Mouse (Mus musculus) myocyte (in vitro differentiated cells): ENCODE results near the gene Ap5z1. TPM values are rescaled to one million over a fixed set of nuclear protein-coding genes. Genes with fewer than 3 reads are reported as not detected.

Experiments
- H3K27me3 ChIP-seq: one replicate; pipeline ENCODE4 v1.6.1; 2011; ENCODE audit not compliant: control insufficient read depth, insufficient read depth, insufficient read length
- H3K36me3 ChIP-seq: one replicate; pipeline ENCODE4 v1.6.1; 2011; ENCODE audit not compliant: control insufficient read depth, insufficient read depth
- H3K4me2 ChIP-seq: one replicate; pipeline ENCODE4 v1.6.1; 2011; ENCODE audit warnings: low read depth, control low read depth
- H3K4me3 ChIP-seq: one replicate; pipeline ENCODE4 v1.5.1; 2011; ENCODE audit warnings: mild to moderate bottlenecking, control low read depth, moderate library complexity
- H3K79me2 ChIP-seq: one replicate; pipeline ENCODE4 v1.6.1; 2011; ENCODE audit not compliant: control insufficient read depth, insufficient read depth
- H3ac ChIP-seq: one replicate; pipeline ENCODE4 v1.6.1; 2011; ENCODE audit not compliant: control insufficient read depth, insufficient read length
- CEBPB ChIP-seq: IDR thresholded peaks from 2 replicates; pipeline ENCODE4 v1.6.1; 2011; ENCODE audit warnings: mild to moderate bottlenecking, moderate library complexity; ENCODE audit not compliant: poor library complexity, insufficient read depth, severe bottlenecking
- E2F4 ChIP-seq: IDR thresholded peaks from one replicate; pipeline ENCODE4 v1.6.1; 2011; ENCODE audit warnings: mild to moderate bottlenecking, control low read depth, moderate library complexity; ENCODE audit not compliant: insufficient read depth
- MAX ChIP-seq: IDR thresholded peaks from one replicate; pipeline ENCODE4 v1.6.1; 2011; ENCODE audit warnings: low read depth, mild to moderate bottlenecking, control low read depth
- MYOD1 ChIP-seq, 3 experiments: IDR thresholded peaks; one replicate each; pipeline ENCODE4 v1.6.1; 2011; ENCODE audit warnings: control low read depth in 2 of 3, low read depth in 2 of 3, mild to moderate bottlenecking in 2 of 3, moderate library complexity in 1 of 3; ENCODE audit not compliant: insufficient read length in 2 of 3, control insufficient read depth in 1 of 3
- MYOG ChIP-seq, 3 experiments: IDR thresholded peaks; one replicate each; pipeline ENCODE4 v1.6.1; 2011; ENCODE audit warnings: control low read depth in 2 of 3, low read depth in 2 of 3, mild to moderate bottlenecking in 2 of 3; ENCODE audit not compliant: insufficient read length in 2 of 3, control insufficient read depth in 1 of 3, insufficient read depth in 1 of 3
- POLR2A ChIP-seq: IDR thresholded peaks from one replicate; pipeline ENCODE4 v1.6.1; 2011; ENCODE audit warnings: low read depth, mild to moderate bottlenecking, control low read depth, moderate library complexity; ENCODE audit not compliant: insufficient read length
- POLR2AphosphoS2 ChIP-seq: IDR thresholded peaks from one replicate; pipeline ENCODE4 v1.6.1; 2011; ENCODE audit warnings: low read depth, control low read depth; ENCODE audit not compliant: insufficient read length
- REST ChIP-seq: IDR thresholded peaks from one replicate; pipeline ENCODE4 v1.6.1; 2011; ENCODE audit warnings: mild to moderate bottlenecking, control low read depth, moderate library complexity; ENCODE audit not compliant: insufficient read depth, insufficient read length
- SRF ChIP-seq: IDR thresholded peaks from one replicate; pipeline ENCODE4 v1.6.1; 2011; ENCODE audit warnings: low read depth; ENCODE audit not compliant: control insufficient read depth, insufficient read length
- TCF12 ChIP-seq: IDR thresholded peaks from one replicate; pipeline ENCODE4 v1.6.1; 2011; ENCODE audit warnings: mild to moderate bottlenecking, control low read depth; ENCODE audit not compliant: poor library complexity, insufficient read depth, severe bottlenecking
- TCF3 ChIP-seq: IDR thresholded peaks from one replicate; pipeline ENCODE4 v1.6.1; 2011; ENCODE audit warnings: low read depth, control low read depth; ENCODE audit not compliant: insufficient read length
- USF1 ChIP-seq: IDR thresholded peaks from one replicate; pipeline ENCODE4 v1.6.1; 2011; ENCODE audit warnings: low read depth, mild to moderate bottlenecking, control low read depth, moderate library complexity
- polyA plus RNA-seq: library from polyadenylated mRNA; unstranded; fragments of >200 nt; fragmentation: generic; extraction: Trizol; gene quantifications from one replicate; pipeline ENCODE4 v1.2.1, GENCODE M21; 2012; ENCODE audit warnings: missing spikeins

Ap5z1 gene
- polyA plus RNA-seq, 1 experiment: 9.8 TPM

GRCm38 (mm10) chr5:142439911-142440432 lies 23.8 kb upstream of the Ap5z1 start:
- TF ChIP-seq E2F4 (no peak), MYOD1 (IDR thresholded peaks at IDR 0.05; ENCODE audit: control insufficient read depth in 1 of 3, insufficient read length in 2 of 3, low read depth in 2 of 3) (no peak), TCF3 (no peak), MYOG (IDR thresholded peaks at IDR 0.05; ENCODE audit: control insufficient read depth in 1 of 3, insufficient read depth in 1 of 3, insufficient read length in 2 of 3, low read depth in 2 of 3) (peak in 1 of 3 experiments; percentile 14), TCF12 (no peak), POLR2A (peak; percentile 16), POLR2AphosphoS2 (no peak), SRF (no peak)
- peak overlapping the region; percentile 18 for H3K4me3 ChIP-seq
- H3K4me2 ChIP-seq: peak overlapping the region; percentile 84
- H3K36me3 ChIP-seq: no peaks in the 10 kb centered on the region
- H3K27me3 ChIP-seq: no peaks in the 10 kb centered on the region
- H3ac ChIP-seq: no peak overlapping the region
- peaks cover 10% of the 10 kb centered on the region for H3K79me2 ChIP-seq

GRCm38 (mm10) chr5:142440451-142441147 lies 23.1 kb upstream of the Ap5z1 start:
- peak overlapping the region; percentile 97 for H3K4me2 ChIP-seq
- H3ac ChIP-seq: no peak overlapping the region
- peaks cover 10% of the 10 kb centered on the region for H3K79me2 ChIP-seq
- peak overlapping the region; percentile 18 for H3K4me3 ChIP-seq
- H3K36me3 ChIP-seq: no peaks in the 10 kb centered on the region
- TF ChIP-seq CEBPB (no peak), MAX (no peak), POLR2AphosphoS2 (no peak), REST (no peak), USF1 (peak; percentile 20), E2F4 (no peak), POLR2A (no peak), MYOD1 (IDR thresholded peaks at IDR 0.05; ENCODE audit: control insufficient read depth in 1 of 3, insufficient read length in 2 of 3, low read depth in 2 of 3) (peak in 1 of 3 experiments; percentile 19), TCF12 (no peak), TCF3 (no peak), SRF (peak; percentile 99), MYOG (IDR thresholded peaks at IDR 0.05; ENCODE audit: control insufficient read depth in 1 of 3, insufficient read depth in 1 of 3, insufficient read length in 2 of 3, low read depth in 2 of 3) (peak in 1 of 3 experiments; percentile 48)
- H3K27me3 ChIP-seq: no peaks in the 10 kb centered on the region

GRCm38 (mm10) chr5:142441332-142442044 lies 22.3 kb upstream of the Ap5z1 start:
- Histone ChIP-seq H3ac (peak overlapping the region; percentile 5), H3K27me3 (no peaks in the 10 kb centered on the region), H3K4me2 (peak overlapping the region; percentile 97), H3K79me2 (peaks cover 16% of the 10 kb centered on the region), H3K36me3 (no peaks in the 10 kb centered on the region), H3K4me3 (peak overlapping the region; percentile 18)
- no peak for TF ChIP-seq POLR2AphosphoS2
- no peak for TF ChIP-seq MYOG (IDR thresholded peaks at IDR 0.05; ENCODE audit: control insufficient read depth in 1 of 3, insufficient read depth in 1 of 3, insufficient read length in 2 of 3, low read depth in 2 of 3)
- TF ChIP-seq TCF12: no peak
- no peak for TF ChIP-seq SRF
- TF ChIP-seq USF1: no peak
- no peak for TF ChIP-seq TCF3
- TF ChIP-seq POLR2A: no peak
- no peak for TF ChIP-seq CEBPB
- TF ChIP-seq MAX: no peak

DNA sequence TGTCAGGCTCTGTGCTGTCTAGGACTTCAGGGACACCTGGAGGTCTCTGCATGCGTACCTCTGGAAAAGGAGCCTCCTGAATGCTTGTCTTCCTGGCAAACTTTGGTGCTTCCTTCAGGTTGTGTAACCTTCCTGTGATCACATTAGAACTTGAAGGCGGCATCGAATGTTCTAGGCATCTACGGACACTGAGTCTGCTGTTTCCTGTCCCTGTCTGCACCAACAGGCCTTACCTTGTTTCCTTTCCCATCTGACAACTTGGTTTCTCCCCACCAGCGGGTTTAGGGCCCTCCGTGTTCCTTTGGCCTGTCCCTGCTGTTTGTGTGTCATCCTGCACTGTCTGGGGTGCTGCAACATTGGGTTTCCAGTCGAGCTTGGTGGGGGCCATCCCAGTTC lies 21.7 kb upstream of the Ap5z1 start:
- no peak overlapping the region for H3K4me3 ChIP-seq
- peaks cover 17% of the 10 kb centered on the region for H3K79me2 ChIP-seq
- no peaks in the 10 kb centered on the region for H3K27me3 ChIP-seq
- TF ChIP-seq SRF: no peak
- no peak for TF ChIP-seq MYOG (IDR thresholded peaks at IDR 0.05; ENCODE audit: control insufficient read depth in 1 of 3, insufficient read depth in 1 of 3, insufficient read length in 2 of 3, low read depth in 2 of 3)
- no peak for TF ChIP-seq CEBPB
- peak overlapping the region; percentile 5 for H3ac ChIP-seq
- no peaks in the 10 kb centered on the region for H3K36me3 ChIP-seq
- H3K4me2 ChIP-seq: peak overlapping the region; percentile 97

DNA sequence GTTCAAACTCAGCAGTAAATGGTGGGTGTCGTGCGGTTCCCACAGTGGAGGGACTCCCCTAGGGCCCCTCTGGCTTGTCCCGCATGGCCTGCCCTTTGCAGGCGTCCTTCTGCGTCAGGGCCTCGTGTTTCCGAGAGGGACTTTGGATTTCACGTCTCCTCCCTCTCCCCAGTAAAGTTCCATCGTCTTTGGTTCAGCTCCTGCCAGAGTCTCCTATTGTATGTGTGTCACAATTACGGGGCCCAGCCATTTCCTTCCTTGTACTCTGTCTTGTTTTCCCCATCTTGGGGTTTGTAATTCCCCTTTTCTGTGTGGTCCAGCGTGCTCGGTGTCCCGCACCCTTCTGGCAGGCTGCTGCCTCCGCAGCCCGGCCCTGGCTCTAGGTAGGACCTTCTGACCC lies 20.2 kb upstream of the Ap5z1 start:
- Histone ChIP-seq H3K27me3 (no peaks in the 10 kb centered on the region), H3K79me2 (peaks cover 13% of the 10 kb centered on the region), H3K36me3 (no peaks in the 10 kb centered on the region), H3K4me3 (no peak overlapping the region), H3ac (no peak overlapping the region), H3K4me2 (no peak overlapping the region)
- TF ChIP-seq MAX (no peak), REST (no peak), TCF3 (no peak), MYOD1 (IDR thresholded peaks at IDR 0.05; ENCODE audit: control insufficient read depth in 1 of 3, insufficient read length in 2 of 3, low read depth in 2 of 3) (no peak), TCF12 (no peak), POLR2AphosphoS2 (no peak)
